Mouse (Mus musculus) cerebellum, adult 2 months (tissue): ENCODE measurements at regions not wholly inside any gene's neighbourhood (a gene's known extent, or its start where the extent isn't known, plus 50 kb on each side); places are given as distances from the start of the nearest gene placed in this dataset.

Experiments
- CTCF ChIP-seq: fragments of 200-500 bp; IDR thresholded peaks from 2 replicates; pipeline ENCODE4 v1.5.1; 2011; ENCODE audit warnings: low read depth, mild to moderate bottlenecking, control low read depth, low read length, moderate library complexity, borderline replicate concordance; ENCODE audit not compliant: insufficient read depth
- POLR2A ChIP-seq: fragments of 200-500 bp; IDR thresholded peaks from 2 replicates; pipeline ENCODE4 v1.6.1; 2011; ENCODE audit warnings: low read length, control low read depth, borderline replicate concordance; ENCODE audit not compliant: insufficient read depth

DNA sequence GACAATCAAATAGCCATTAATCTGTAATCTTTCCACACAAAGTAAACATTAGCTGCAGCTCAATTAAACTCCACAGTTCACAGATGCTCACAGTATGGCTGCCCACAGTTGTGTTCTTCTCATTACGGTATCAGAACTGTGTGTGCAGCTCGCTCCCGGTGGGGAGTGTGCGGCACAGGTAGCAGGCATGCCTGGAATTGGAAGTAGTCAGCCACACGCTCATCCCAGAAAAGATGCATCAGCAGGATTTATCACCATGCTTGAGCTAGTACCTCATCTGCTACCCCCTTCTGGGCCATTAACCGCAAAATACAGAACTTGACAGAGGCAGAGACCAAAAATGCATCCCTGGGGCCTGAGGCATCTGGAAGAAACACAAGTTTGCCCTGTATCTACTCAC, 437.8 kb downstream of the Adam3 start:
- TF ChIP-seq POLR2A, result no peak
- TF ChIP-seq CTCF, result no peak
